Mouse (Mus musculus): ENCODE measurements around the gene Trpm8. TPM values are rescaled to one million over a fixed set of nuclear protein-coding genes. Genes with fewer than 3 reads are reported as not detected.

The Trpm8 gene
- polyA plus RNA-seq, 1 experiment from 2014 or later, result not detected

DNA sequence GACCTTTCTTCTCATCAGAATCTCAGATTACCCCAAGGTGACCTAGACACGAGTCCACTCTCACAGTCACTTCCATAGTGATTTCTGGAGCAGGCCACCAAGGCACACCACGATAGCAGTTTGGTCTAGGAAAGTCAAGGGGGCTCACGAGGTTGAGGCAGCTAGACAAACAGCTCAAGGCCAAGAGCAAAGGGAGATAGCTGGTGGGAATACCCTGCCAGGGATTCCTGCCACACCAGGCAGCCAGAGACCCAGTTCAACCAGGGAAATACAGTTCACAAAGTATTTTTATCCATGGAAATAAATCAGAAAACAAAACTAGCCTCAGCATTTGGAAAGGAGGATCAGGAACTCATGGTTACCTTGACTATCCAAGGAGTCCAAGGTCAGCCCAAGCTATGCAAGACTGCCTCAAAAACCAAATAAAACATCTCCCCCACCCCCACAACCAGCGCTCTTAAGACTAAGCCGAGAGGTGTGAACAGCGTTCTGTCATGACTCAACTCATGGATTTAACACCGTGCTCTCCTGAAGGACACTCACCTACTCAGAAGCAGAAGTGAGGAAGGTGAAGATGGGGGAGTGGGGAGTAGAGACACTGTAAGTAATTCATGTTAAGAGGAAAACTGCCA, 13.1 kb upstream of the Trpm8 start:
- no peak for TF ChIP-seq CTCF (IDR thresholded peaks at IDR 0.05; ENCODE audit: low read depth)

DNA sequence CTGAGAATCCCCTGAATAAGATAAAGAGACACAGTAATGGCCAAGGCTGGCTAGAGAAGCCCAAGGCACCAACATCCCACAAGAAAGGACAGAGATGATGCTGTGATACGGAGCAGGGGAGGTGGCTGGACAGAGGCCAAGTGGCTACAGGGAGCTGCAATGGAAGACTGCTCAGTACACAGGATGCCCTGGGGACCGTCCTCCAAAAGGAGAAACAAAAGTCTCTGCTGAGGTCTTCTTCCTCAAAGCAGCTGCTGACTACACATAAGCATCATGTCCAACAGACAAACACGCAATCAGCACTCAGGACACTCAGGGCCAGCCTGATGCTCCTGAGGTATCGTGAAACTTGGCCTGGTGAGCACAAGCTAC, 12.6 kb upstream of the Trpm8 start:
- Histone ChIP-seq H3K4me3 (ENCODE audit: low read depth, low read length) (no peak overlapping the region), H3K9ac (no peak overlapping the region), H3K27ac (ENCODE audit: low read depth) (no peak overlapping the region), H3K9me3 (ENCODE audit: low read depth, low read length) (no peaks in the 10 kb centered on the region), H3K4me2 (no peak overlapping the region), H3K4me1 (ENCODE audit: insufficient read depth) (no peaks in the 10 kb centered on the region), H3K36me3 (ENCODE audit: insufficient read depth) (peaks cover 100% of the 10 kb centered on the region), H3K27me3 (ENCODE audit: insufficient read depth, low read length) (no peaks in the 10 kb centered on the region)
- ATAC-seq (ENCODE audit: insufficient read depth), result no peak
- 72% methylated on average over 4 of the region's 4 CpGs for WGBS
- TF ChIP-seq CTCF (IDR thresholded peaks at IDR 0.05; ENCODE audit: low read depth), result no peak
- DNase-seq, result no peak

More for the DNA sequence above, 13.1 kb upstream of the Trpm8 start:
- no peaks in the 10 kb centered on the region for H3K27me3 ChIP-seq (ENCODE audit: insufficient read depth, low read length)
- H3K9ac ChIP-seq, result no peak overlapping the region
- no peak overlapping the region for H3K4me3 ChIP-seq (ENCODE audit: low read depth, low read length)
- H3K4me2 ChIP-seq, result no peak overlapping the region
- no peaks in the 10 kb centered on the region for H3K9me3 ChIP-seq (ENCODE audit: low read depth, low read length)
- H3K36me3 ChIP-seq (ENCODE audit: insufficient read depth), result peaks cover 98% of the 10 kb centered on the region
- WGBS, result 80% methylated on average over 7 of the region's 7 CpGs
- ATAC-seq (ENCODE audit: insufficient read depth) (no peak), DNase-seq (no peak)
- H3K4me1 ChIP-seq (ENCODE audit: insufficient read depth), result no peaks in the 10 kb centered on the region
- no peak overlapping the region for H3K27ac ChIP-seq (ENCODE audit: low read depth)

- WGBS, result 87% methylated on average over 13 of the region's 13 CpGs
- H3K27me3 ChIP-seq (ENCODE audit: insufficient read depth, low read length), result no peaks in the 10 kb centered on the region
- no peaks in the 10 kb centered on the region for H3K4me1 ChIP-seq (ENCODE audit: insufficient read depth)
- H3K27ac ChIP-seq (ENCODE audit: low read depth), result no peak overlapping the region
- H3K9ac ChIP-seq, result no peak overlapping the region
- TF ChIP-seq CTCF (IDR thresholded peaks at IDR 0.05; ENCODE audit: low read depth), result no peak
- ATAC-seq (ENCODE audit: insufficient read depth) (no peak), DNase-seq (no peak)
- no peak overlapping the region for H3K4me3 ChIP-seq (ENCODE audit: low read depth, low read length)
- H3K4me2 ChIP-seq, result no peak overlapping the region
- H3K9me3 ChIP-seq (ENCODE audit: low read depth, low read length), result no peaks in the 10 kb centered on the region
- H3K36me3 ChIP-seq (ENCODE audit: insufficient read depth), result peaks cover 91% of the 10 kb centered on the region
Measured at GRCm38 (mm10) chr1:88266123-88266522, 11.3 kb upstream of the Trpm8 start.

DNA sequence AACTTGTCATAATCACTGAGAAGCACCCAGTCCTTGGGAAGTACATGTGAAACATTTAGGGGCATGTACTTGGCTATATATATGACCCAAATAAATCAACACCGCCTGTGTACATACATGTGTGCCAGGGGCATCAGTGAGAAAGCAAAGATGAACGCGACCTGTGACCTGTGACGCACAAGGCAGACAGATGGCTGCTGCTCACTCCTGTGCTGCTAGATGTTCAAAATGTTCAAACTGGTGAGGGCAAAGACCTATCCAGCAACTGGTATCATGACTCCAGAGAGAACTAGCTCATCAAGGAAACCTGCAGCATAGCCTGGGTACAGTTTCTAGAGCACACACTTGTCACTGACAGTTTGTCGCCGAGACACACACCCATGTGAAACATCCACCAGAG, 10.0 kb upstream of the Trpm8 start:
- Histone ChIP-seq H3K4me3 (ENCODE audit: low read depth, low read length) (no peak overlapping the region), H3K4me1 (ENCODE audit: insufficient read depth) (no peaks in the 10 kb centered on the region), H3K27me3 (ENCODE audit: insufficient read depth, low read length) (no peaks in the 10 kb centered on the region), H3K9me3 (ENCODE audit: low read depth, low read length) (no peaks in the 10 kb centered on the region), H3K9ac (no peak overlapping the region), H3K27ac (ENCODE audit: low read depth) (no peak overlapping the region), H3K36me3 (ENCODE audit: insufficient read depth) (peaks cover 91% of the 10 kb centered on the region), H3K4me2 (no peak overlapping the region)
- DNase-seq (no peak), ATAC-seq (ENCODE audit: insufficient read depth) (no peak)
- 90% methylated on average over 6 of the region's 6 CpGs for WGBS
- no peak for TF ChIP-seq CTCF (IDR thresholded peaks at IDR 0.05; ENCODE audit: low read depth)

- H3K4me3 ChIP-seq (ENCODE audit: low read depth, low read length), result no peak overlapping the region
- TF ChIP-seq CTCF (IDR thresholded peaks at IDR 0.05; ENCODE audit: low read depth), result no peak
- no peaks in the 10 kb centered on the region for H3K27me3 ChIP-seq (ENCODE audit: insufficient read depth, low read length)
- no peak overlapping the region for H3K4me2 ChIP-seq
- no peak overlapping the region for H3K9ac ChIP-seq
- H3K27ac ChIP-seq (ENCODE audit: low read depth), result no peak overlapping the region
- no peaks in the 10 kb centered on the region for H3K9me3 ChIP-seq (ENCODE audit: low read depth, low read length)
- no peaks in the 10 kb centered on the region for H3K4me1 ChIP-seq (ENCODE audit: insufficient read depth)
- DNase-seq (no peak), ATAC-seq (ENCODE audit: insufficient read depth) (no peak)
- H3K36me3 ChIP-seq (ENCODE audit: insufficient read depth), result peaks cover 91% of the 10 kb centered on the region
- 85% methylated on average over 6 of the region's 6 CpGs for WGBS
Measured at GRCm38 (mm10) chr1:88268070-88268469, 9.4 kb upstream of the Trpm8 start.

DNA sequence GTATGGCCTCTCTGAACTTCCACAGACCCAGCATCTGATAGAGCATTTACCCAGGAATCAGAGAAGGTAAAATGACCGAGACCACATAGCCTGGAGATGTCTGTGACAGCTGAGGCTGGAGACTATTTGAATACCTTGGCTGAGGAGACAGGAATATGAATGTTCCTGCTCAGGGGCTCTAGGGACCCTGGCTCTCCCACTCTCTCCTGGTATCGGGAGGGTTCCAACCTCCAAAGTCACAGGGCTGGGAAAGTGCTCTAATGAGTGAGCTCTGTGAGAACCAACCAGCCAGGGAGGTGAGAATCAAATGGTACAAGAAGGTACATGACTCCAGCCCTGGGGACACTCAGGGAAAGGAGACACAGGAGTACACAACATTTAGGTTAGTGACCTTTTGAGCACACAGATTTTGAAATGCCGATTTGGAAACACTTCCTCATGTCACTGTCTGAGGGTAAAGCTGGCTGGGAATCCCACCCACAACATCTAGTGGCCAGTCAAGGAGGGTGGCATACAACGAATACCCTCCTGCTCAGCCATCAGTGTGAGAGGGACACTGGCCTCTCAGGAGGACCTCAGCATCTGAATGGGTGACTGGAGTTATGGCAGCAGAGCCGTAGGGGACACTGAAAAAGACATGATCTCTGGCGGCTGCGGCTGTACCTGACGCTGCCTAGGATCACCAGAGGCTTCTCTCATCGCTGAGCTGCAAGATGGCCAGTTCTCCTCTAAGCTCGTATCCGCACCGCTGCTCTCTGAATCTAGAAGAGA, 7.7 kb upstream of the Trpm8 start:
- Histone ChIP-seq H3K9me3 (ENCODE audit: low read depth, low read length) (no peaks in the 10 kb centered on the region), H3K4me3 (ENCODE audit: low read depth, low read length) (no peak overlapping the region), H3K4me2 (no peak overlapping the region), H3K27me3 (ENCODE audit: insufficient read depth, low read length) (no peaks in the 10 kb centered on the region), H3K9ac (no peak overlapping the region), H3K36me3 (ENCODE audit: insufficient read depth) (peaks cover 91% of the 10 kb centered on the region), H3K27ac (ENCODE audit: low read depth) (no peak overlapping the region), H3K4me1 (ENCODE audit: insufficient read depth) (no peaks in the 10 kb centered on the region)
- ATAC-seq (ENCODE audit: insufficient read depth) (no peak), DNase-seq (no peak)
- WGBS, result 88% methylated on average over 12 of the region's 12 CpGs
- no peak for TF ChIP-seq CTCF (IDR thresholded peaks at IDR 0.05; ENCODE audit: low read depth)

DNA sequence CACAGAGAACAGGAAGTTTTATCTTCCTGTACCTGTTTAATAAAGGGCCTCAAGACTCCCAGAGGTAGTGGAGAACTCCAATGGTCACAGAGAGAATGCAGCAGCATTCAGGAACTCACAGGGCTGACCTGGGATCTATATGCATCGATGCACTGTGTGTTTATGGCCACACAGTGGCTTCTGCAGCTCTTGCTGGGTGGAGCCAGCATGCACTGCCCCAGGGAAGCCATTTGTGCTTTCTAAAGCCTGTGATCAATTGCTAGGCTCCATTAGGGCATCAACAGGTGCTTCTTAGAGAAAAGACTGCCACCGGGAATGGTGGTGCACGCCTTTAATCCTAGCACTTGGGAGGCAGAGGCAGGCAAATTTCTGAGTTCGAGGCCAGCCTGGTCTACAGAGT, 4.6 kb upstream of the Trpm8 start:
- 64% methylated on average over 4 of the region's 4 CpGs for WGBS
- no peak for ATAC-seq (ENCODE audit: insufficient read depth)

More for the DNA sequence above, 4.6 kb upstream of the Trpm8 start:
- Histone ChIP-seq H3K4me1 (ENCODE audit: insufficient read depth) (peaks cover 12% of the 10 kb centered on the region), H3K4me2 (no peak overlapping the region), H3K9ac (no peak overlapping the region), H3K27me3 (ENCODE audit: insufficient read depth, low read length) (no peaks in the 10 kb centered on the region), H3K36me3 (ENCODE audit: insufficient read depth) (peaks cover 74% of the 10 kb centered on the region), H3K9me3 (ENCODE audit: low read depth, low read length) (no peaks in the 10 kb centered on the region), H3K4me3 (ENCODE audit: low read depth, low read length) (no peak overlapping the region), H3K27ac (ENCODE audit: low read depth) (no peak overlapping the region)
- no peak for DNase-seq
- no peak for TF ChIP-seq CTCF (IDR thresholded peaks at IDR 0.05; ENCODE audit: low read depth)

Data from lung, embryonic 14.5 days (tissue).